Mouse (Mus musculus) heart, adult 2 months (tissue): ENCODE measurements around the gene Rab11fip4. TPM values are rescaled to one million over a fixed set of nuclear protein-coding genes. Genes with fewer than 3 reads are reported as not detected.

Experiments
- DNase-seq, 2 experiments: peaks; one replicate each; pipeline ENCODE4 v3.0.0; 2021
- H3K27ac ChIP-seq: fragments of 200-600 bp; 2 replicates; pipeline ENCODE4 v1.8.1; 2022
- H3K27me3 ChIP-seq: fragments of 200-500 bp; 2 replicates; pipeline ENCODE4 v1.6.1; 2012; ENCODE audit warnings: mild to moderate bottlenecking, low read length, inconsistent platforms, mixed read lengths; ENCODE audit not compliant: control insufficient read depth, insufficient read depth
- H3K36me3 ChIP-seq: fragments of 200-500 bp; 2 replicates; pipeline ENCODE4 v1.6.1; 2012; ENCODE audit warnings: low read length, inconsistent platforms; ENCODE audit not compliant: control insufficient read depth, insufficient read depth
- H3K4me1 ChIP-seq: fragments of 200-500 bp; 2 replicates; pipeline ENCODE4 v1.6.1; 2011; ENCODE audit warnings: low read length; ENCODE audit not compliant: control insufficient read depth, insufficient read depth
- H3K4me3 ChIP-seq: fragments of 200-600 bp; 2 replicates; pipeline ENCODE4 v1.8.1; 2022
- H3K79me2 ChIP-seq: fragments of 200-500 bp; replicated peaks from 2 replicates; pipeline ENCODE4 v1.6.1; 2012; ENCODE audit warnings: mild to moderate bottlenecking, inconsistent platforms, low read length, moderate library complexity, mixed read lengths; ENCODE audit not compliant: control insufficient read depth, insufficient read depth
- H3K9ac ChIP-seq: fragments of 200-500 bp; 2 replicates; pipeline ENCODE4 v1.6.1; 2012; ENCODE audit warnings: low read depth, mild to moderate bottlenecking, control low read depth, inconsistent platforms, low read length, mixed read lengths
- CTCF ChIP-seq: fragments of 200-600 bp; IDR thresholded peaks from 2 replicates; pipeline ENCODE4 v1.8.1; 2022; ENCODE audit warnings: antibody characterized with exemption, mild to moderate bottlenecking, moderate library complexity
- EP300 ChIP-seq: fragments of 200-500 bp; IDR thresholded peaks from 2 replicates; pipeline ENCODE4 v1.6.1; 2011; ENCODE audit warnings: low read depth, low read length, control low read depth; ENCODE audit not compliant: insufficient read depth
- POLR2A ChIP-seq: fragments of 200-500 bp; IDR thresholded peaks from 2 replicates; pipeline ENCODE4 v1.6.1; 2011; ENCODE audit warnings: mild to moderate bottlenecking, low read depth, low read length, control low read depth; ENCODE audit not compliant: insufficient read depth
- WGBS: fragments of 180-500 bp; shearing (Covaris S2); methylation state at CpG from one replicate; pipeline ENCODE4 v1.1.7; 2018; 5-methylcytosine and 5-hydroxymethylcytosine counted together
- intact Hi-C: fragments of 180-260 bp; cut with DNase I; formaldehyde crosslinking; loops from one replicate; pipeline ENCODE4 v1.15.1; 2025
- polyA plus RNA-seq: library from polyadenylated mRNA; depleted of rRNA; stranded (reverse); fragments of >200 nt; gene quantifications from 2 replicates; pipeline ENCODE4 v1.2.3, GENCODE M21; 2012
- total RNA-seq, 2 experiments: library from RNA; stranded (reverse); gene quantifications; 2 replicates each; pipeline ENCODE4 v1.2.3; 2021

The Rab11fip4 gene
- total and polyA plus RNA-seq, 3 experiments = 0.11 to 0.66 (median 0.26) TPM

DNA sequence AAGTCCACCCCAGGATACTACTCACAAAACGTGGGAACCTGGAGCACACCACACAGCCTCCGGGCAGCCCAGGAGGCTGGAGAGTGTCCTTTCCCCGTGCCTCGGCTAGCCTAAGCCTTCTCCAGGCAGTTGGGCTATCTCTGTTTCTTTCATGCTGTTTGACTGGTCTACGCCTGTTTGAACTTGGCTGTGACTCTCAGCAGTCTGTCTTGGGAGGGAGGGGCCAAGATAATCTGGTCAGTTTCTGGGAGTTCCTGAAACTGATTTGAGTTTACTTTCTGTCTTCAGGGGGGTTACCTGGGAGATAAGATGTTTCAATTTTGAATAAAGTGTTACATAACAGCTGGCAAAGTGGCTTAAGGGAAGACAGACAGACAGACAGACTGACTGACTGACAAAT, 88.9 kb downstream of the Rab11fip4 start:
- intact Hi-C loops = no loop called here
- whole genome bisulfite sequencing = 73% methylated on average over 5 of the region's 5 CpGs
- H3K4me1 ChIP-seq = no peaks in the 10 kb centered on the region
- no peak overlapping the region for H3K27ac ChIP-seq
- no peaks in the 10 kb centered on the region for H3K36me3 ChIP-seq
- no peak for DNase-seq
- TF ChIP-seq POLR2A (no peak), CTCF (no peak), EP300 (no peak)
- H3K27me3 ChIP-seq = no peaks in the 10 kb centered on the region
- H3K9ac ChIP-seq = no peak overlapping the region
- H3K4me3 ChIP-seq = no peak overlapping the region
- H3K79me2 ChIP-seq = no peaks in the 10 kb centered on the region

GRCm38 (mm10) chr11:79680559-79680958, 89.5 kb downstream of the Rab11fip4 start:
- H3K9ac ChIP-seq = no peak overlapping the region
- intact Hi-C loops = no loop called here
- no peak overlapping the region for H3K4me3 ChIP-seq
- TF ChIP-seq CTCF (no peak), EP300 (no peak), POLR2A (no peak)
- no peak for DNase-seq
- no peaks in the 10 kb centered on the region for H3K4me1 ChIP-seq
- no peaks in the 10 kb centered on the region for H3K27me3 ChIP-seq
- no peaks in the 10 kb centered on the region for H3K79me2 ChIP-seq
- no peaks in the 10 kb centered on the region for H3K36me3 ChIP-seq
- 82% methylated on average over 11 of the region's 11 CpGs for WGBS
- no peak overlapping the region for H3K27ac ChIP-seq

- Histone ChIP-seq H3K36me3 (no peaks in the 10 kb centered on the region), H3K4me3 (no peak overlapping the region), H3K27ac (no peak overlapping the region), H3K79me2 (no peaks in the 10 kb centered on the region), H3K4me1 (no peaks in the 10 kb centered on the region), H3K9ac (no peak overlapping the region), H3K27me3 (no peaks in the 10 kb centered on the region)
- WGBS = 80% methylated on average over 5 of the region's 5 CpGs
- intact Hi-C loops = no loop called here
- TF ChIP-seq CTCF (no peak), POLR2A (no peak), EP300 (no peak)
- no peak for DNase-seq
Observed at GRCm38 (mm10) chr11:79681182-79681581, 90.2 kb downstream of the Rab11fip4 start.

DNA sequence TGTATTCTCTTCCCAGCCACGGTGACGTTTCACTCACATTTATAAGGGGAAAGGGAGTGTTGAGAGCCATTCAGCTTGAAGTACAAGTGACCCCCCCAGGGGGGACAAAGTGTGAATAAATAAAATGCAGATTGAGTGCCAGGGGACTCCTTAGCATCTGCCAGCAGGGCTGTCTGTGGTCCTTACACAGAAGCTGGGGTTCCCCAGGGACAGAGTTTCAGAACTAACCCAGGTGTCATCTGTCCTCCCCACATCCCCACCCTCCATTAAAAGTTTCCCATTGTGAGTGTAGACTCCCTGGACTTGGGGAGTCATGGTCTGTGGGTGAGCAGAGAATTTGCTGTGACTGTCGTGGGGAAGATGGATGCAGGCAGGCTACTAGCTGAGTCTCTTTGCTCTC, 90.8 kb downstream of the Rab11fip4 start:
- DNase-seq = no peak
- intact Hi-C loops = no loop called here
- Histone ChIP-seq H3K4me1 (no peaks in the 10 kb centered on the region), H3K27ac (no peak overlapping the region), H3K4me3 (no peak overlapping the region), H3K36me3 (no peaks in the 10 kb centered on the region), H3K79me2 (no peaks in the 10 kb centered on the region), H3K9ac (no peak overlapping the region), H3K27me3 (no peaks in the 10 kb centered on the region)
- WGBS = 49% methylated on average over 3 of the region's 3 CpGs
- TF ChIP-seq CTCF (no peak), EP300 (no peak), POLR2A (no peak)

DNA sequence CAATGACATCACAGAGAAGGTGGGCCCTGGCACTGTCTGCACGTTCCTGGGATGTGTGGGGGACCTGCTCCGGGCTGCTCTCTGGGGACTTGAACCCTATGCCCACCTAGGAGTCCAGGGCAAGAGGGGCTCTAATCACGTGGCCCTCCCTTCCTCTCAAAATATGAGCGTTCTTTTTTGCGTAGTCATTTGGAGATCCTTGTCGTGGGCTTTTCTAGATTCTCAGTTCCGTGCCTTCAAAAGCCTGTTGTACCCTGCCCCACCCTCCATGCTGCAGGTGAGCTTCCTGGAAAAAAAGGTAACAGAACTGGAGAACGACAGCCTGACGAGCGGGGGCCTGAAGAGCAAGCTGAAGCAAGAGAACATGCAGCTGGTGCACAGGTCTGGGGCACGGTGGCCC, 94.1 kb downstream of the Rab11fip4 start:
- intact Hi-C loops = no loop called here
- no peaks in the 10 kb centered on the region for H3K27me3 ChIP-seq
- H3K79me2 ChIP-seq = no peaks in the 10 kb centered on the region
- no peaks in the 10 kb centered on the region for H3K36me3 ChIP-seq
- H3K9ac ChIP-seq = no peak overlapping the region
- 85% methylated on average over 11 of the region's 11 CpGs for WGBS
- H3K4me1 ChIP-seq = no peaks in the 10 kb centered on the region
- no peak for TF ChIP-seq CTCF
- TF ChIP-seq POLR2A = no peak
- no peak for TF ChIP-seq EP300
- H3K4me3 ChIP-seq = no peak overlapping the region
- no peak for DNase-seq
- H3K27ac ChIP-seq = no peak overlapping the region

- no peak overlapping the region for H3K4me3 ChIP-seq
- no peak overlapping the region for H3K9ac ChIP-seq
- H3K36me3 ChIP-seq = no peaks in the 10 kb centered on the region
- peak; percentile 80 to 89 for DNase-seq
- H3K4me1 ChIP-seq = no peaks in the 10 kb centered on the region
- TF ChIP-seq CTCF (peak; percentile 93), POLR2A (no peak), EP300 (0 out of 2 replicates have a peak, but pooled peaks have one; percentile 57)
- H3K27ac ChIP-seq = no peak overlapping the region
- no peaks in the 10 kb centered on the region for H3K79me2 ChIP-seq
- H3K27me3 ChIP-seq = no peaks in the 10 kb centered on the region
- 58% methylated on average over 26 of the region's 26 CpGs for WGBS
- intact Hi-C loops = loop anchor here (1.0 kb wide), 2 partner anchors 61 to 102 kb away; no protein-coding TSS in a partner anchor
Observed at GRCm38 (mm10) chr11:79686501-79687121, 95.6 kb downstream of the Rab11fip4 start.
